Mouse (Mus musculus): ENCODE data around the gene Slc25a1.

Slc25a1 gene

GRCm38 (mm10) chr16:17921325-17922162 is 6.5 kb downstream of the Slc25a1 start:
- peak; percentile 94 to 96 for DNase-seq (ENCODE audit: low spot score in 2 of 2)

GRCm38 (mm10) chr16:17920586-17920985 is 7.4 kb downstream of the Slc25a1 start:
- DNase-seq (ENCODE audit: low spot score in 2 of 2), result no peak

- no peak for DNase-seq (ENCODE audit: low spot score in 2 of 2)
These were observed 13.4 kb downstream of the Slc25a1 start, which contains the start of gene Gsc2 for GRCm38 (mm10) chr16:17914307-17915249. Gene Gsc2 (minus strand): TSS chr16:17915059.

GRCm38 (mm10) chr16:17911052-17911595 is 16.9 kb downstream of the Slc25a1 start, which contains the start of gene Ess2:
Gene Ess2 (minus strand): TSS chr16:17911348.
- DNase-seq (ENCODE audit: low spot score in 2 of 2), result peak; percentile 93 to 96

- no peak for DNase-seq (ENCODE audit: low spot score in 2 of 2)
These were observed 29.6 kb downstream of the Slc25a1 start, which contains the start of the genes Dgcr2 and Tssk2 for GRCm38 (mm10) chr16:17898462-17898861. Gene Dgcr2 (minus strand): TSS chr16:17898562. Gene Tssk2 (plus strand): TSS chr16:17898637.

- DNase-seq (ENCODE audit: low spot score in 2 of 2), result no peak
These were observed 31.9 kb downstream of the Slc25a1 start for GRCm38 (mm10) chr16:17896091-17896490.

- no peak for DNase-seq (ENCODE audit: low spot score in 2 of 2)
These were observed 34.1 kb downstream of the Slc25a1 start, which contains the start of gene Tssk1 for GRCm38 (mm10) chr16:17893923-17894322. Gene Tssk1 (plus strand): TSS chr16:17894223.

- no peak for DNase-seq (ENCODE audit: low spot score in 2 of 2)
These were observed 35.4 kb downstream of the Slc25a1 start for GRCm38 (mm10) chr16:17892606-17893005.

GRCm38 (mm10) chr16:17891567-17891959 is 36.5 kb downstream of the Slc25a1 start, which contains the start of gene Gm20518:
Gene Gm20518 (minus strand): TSS chr16:17891671.
- peak; percentile 98 to 99 for DNase-seq (ENCODE audit: low spot score in 2 of 2)

- DNase-seq (ENCODE audit: low spot score in 2 of 2), result peak; percentile 38 to 44
These were observed 37.0 kb downstream of the Slc25a1 start for GRCm38 (mm10) chr16:17890917-17891566.

- DNase-seq (ENCODE audit: low spot score in 2 of 2), result no peak
These were observed 37.7 kb downstream of the Slc25a1 start for GRCm38 (mm10) chr16:17890342-17890727.

- DNase-seq (ENCODE audit: low spot score in 2 of 2), result no peak
These were observed 38.2 kb downstream of the Slc25a1 start for GRCm38 (mm10) chr16:17889689-17890341.

GRCm38 (mm10) chr16:17884116-17884515 is 43.9 kb downstream of the Slc25a1 start:
- no peak for DNase-seq (ENCODE audit: low spot score in 2 of 2)

- DNase-seq (ENCODE audit: low spot score in 2 of 2), result no peak
These were observed 45.8 kb downstream of the Slc25a1 start for GRCm38 (mm10) chr16:17882196-17882595.

- peak; percentile 29 to 45 for DNase-seq (ENCODE audit: low spot score in 2 of 2)
These were observed 48.4 kb downstream of the Slc25a1 start for GRCm38 (mm10) chr16:17879571-17879970.

- no peak for DNase-seq (ENCODE audit: low spot score in 2 of 2)
These were observed 51.9 kb downstream of the Slc25a1 start for GRCm38 (mm10) chr16:17876096-17876495.

Data from right cerebral cortex, postnatal 36 days (tissue).